Mouse (Mus musculus) stomach, embryonic 15.5 days (tissue): Measurements from ENCODE around the gene Wdr34. TPM values are rescaled to one million over a fixed set of nuclear protein-coding genes. Genes with fewer than 3 reads are reported as not detected.

Experiments used
- ATAC-seq: fragments of 200-750 bp; cut with Nextera tagmentation; 2 replicates; pipeline ENCODE4 v1.8.0; 2017; ENCODE audit warnings: low read depth, moderate number of reproducible peaks, moderate TSS enrichment; ENCODE audit not compliant: insufficient read depth, low FRiP score
- H3K27ac ChIP-seq: fragments of 300-500 bp; sonication (generic); 2 replicates; pipeline ENCODE4 v1.5.1; 2015; ENCODE audit warnings: mild to moderate bottlenecking, inconsistent platforms
- H3K27me3 ChIP-seq: fragments of 300-500 bp; sonication (generic); replicated peaks from 2 replicates; pipeline ENCODE4 v1.6.1; 2015; ENCODE audit warnings: inconsistent platforms
- H3K36me3 ChIP-seq: fragments of 300-500 bp; sonication (generic); 2 replicates; pipeline ENCODE4 v1.6.1; 2015; ENCODE audit warnings: inconsistent platforms
- H3K4me1 ChIP-seq: fragments of 300-500 bp; sonication (generic); 2 replicates; pipeline ENCODE4 v1.6.1; 2015; ENCODE audit warnings: inconsistent platforms
- H3K4me2 ChIP-seq: fragments of 300-500 bp; sonication (generic); 2 replicates; pipeline ENCODE4 v1.6.1; 2015; ENCODE audit warnings: mild to moderate bottlenecking, inconsistent platforms
- H3K4me3 ChIP-seq: fragments of 300-500 bp; sonication (generic); replicated peaks from 2 replicates; pipeline ENCODE4 v1.5.1; 2015; ENCODE audit warnings: inconsistent platforms
- H3K9ac ChIP-seq: fragments of 300-500 bp; sonication (generic); 2 replicates; pipeline ENCODE4 v1.6.1; 2015; ENCODE audit warnings: inconsistent platforms
- H3K9me3 ChIP-seq: fragments of 300-500 bp; sonication (generic); 2 replicates; pipeline ENCODE4 v1.6.1; 2016; ENCODE audit warnings: inconsistent platforms
- WGBS: fragments of 180-500 bp; shearing (Covaris S2); methylation state at CpG from one replicate; pipeline ENCODE4 v1.1.7; 2015; 5-methylcytosine and 5-hydroxymethylcytosine counted together
- polyA plus RNA-seq: library from polyadenylated mRNA; unstranded; fragments of >200 nt; fragmentation: Nextera tagmentation; extraction: Ambion mirVana; gene quantifications from 2 replicates; pipeline ENCODE4 v1.2.1, GENCODE M21; 2015

The Wdr34 gene
- polyA plus RNA-seq, 1 experiment from 2014 or later = 27.2 TPM

DNA sequence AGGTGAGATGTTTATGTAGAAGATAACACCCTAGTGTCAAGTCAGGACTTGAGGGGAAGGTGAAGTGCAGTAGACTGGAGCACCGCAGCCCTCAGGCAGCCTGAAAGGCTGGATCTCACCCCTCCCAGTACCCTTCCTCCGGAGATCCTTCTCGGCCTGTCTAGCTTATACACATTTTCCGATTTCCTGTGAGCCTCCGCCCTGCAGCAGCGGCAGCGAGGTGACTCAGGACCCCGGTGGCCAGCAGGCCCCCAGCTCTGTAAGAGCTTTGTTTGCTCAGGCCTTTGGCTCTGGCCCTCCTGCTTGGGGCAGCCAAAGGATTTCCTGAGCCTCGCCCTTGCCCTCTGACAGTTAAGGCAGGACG, 29.6 kb upstream of the Wdr34 start:
- no peak overlapping the region for H3K9ac ChIP-seq
- H3K4me2 ChIP-seq = peak overlapping the region; percentile 97
- peak overlapping the region; percentile 70 for H3K4me3 ChIP-seq
- H3K27me3 ChIP-seq = no peaks in the 10 kb centered on the region
- no peaks in the 10 kb centered on the region for H3K36me3 ChIP-seq
- H3K9me3 ChIP-seq = no peaks in the 10 kb centered on the region
- ATAC-seq = 0 out of 2 replicates have a peak, but pooled peaks have one; percentile 16
- H3K4me1 ChIP-seq = peaks cover 12% of the 10 kb centered on the region; the same call in 1 of the 2 replicates
- 12% methylated on average over 10 of the region's 10 CpGs for WGBS
- peak overlapping the region; percentile 92 for H3K27ac ChIP-seq

DNA sequence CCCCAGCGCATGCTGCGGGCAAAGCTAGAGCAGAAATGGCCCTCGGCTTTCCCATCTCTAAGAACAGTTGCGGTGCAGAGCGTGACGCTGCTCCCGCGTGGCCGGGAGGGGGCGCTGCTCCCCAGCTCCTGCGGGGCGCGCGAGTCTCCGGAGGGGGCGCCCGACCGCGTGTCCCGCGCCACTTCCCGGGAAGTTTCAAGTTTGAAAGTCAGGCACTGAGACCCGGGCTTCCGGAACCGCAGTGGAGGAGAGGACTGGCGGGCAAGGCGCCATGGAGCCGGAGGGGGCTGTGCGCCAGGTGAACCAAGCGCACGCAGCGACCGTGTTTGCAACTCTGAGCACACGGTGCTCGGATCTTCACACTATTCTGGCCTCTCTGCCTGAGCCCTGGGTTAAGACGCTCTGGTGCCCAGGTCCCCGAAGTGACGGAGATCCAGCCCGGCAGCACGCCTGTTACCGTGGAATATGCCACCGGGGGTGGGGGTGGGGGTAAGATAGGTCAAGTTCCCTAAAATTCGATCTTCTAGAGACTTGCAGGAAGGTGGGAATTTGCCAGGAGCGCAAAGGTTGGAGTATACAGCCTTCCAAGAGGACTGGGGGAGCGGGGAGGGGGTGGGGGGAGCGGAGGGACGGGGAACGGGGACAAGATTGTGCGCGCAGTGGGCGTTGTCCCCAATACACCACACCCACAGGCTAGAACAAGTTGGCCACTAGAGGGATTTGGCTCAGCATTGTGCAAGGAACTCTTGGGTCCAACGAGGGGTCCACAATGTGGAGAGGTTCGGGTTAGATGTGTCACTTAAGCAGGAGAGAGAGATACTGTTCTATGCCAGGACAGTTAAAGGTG, 29.0 kb upstream of the Wdr34 start, which contains the start of gene Pkn3:
Pkn3 (plus strand) TSS at position 183 of the 847 bp plus-strand sequence.
- peak; percentile 77 for ATAC-seq
- under 1% methylated on average over 53 of the region's 53 CpGs for WGBS
- no peaks in the 10 kb centered on the region for H3K27me3 ChIP-seq
- H3K9me3 ChIP-seq = no peaks in the 10 kb centered on the region
- peak within 1 kb of the TSS; percentile 70 for H3K4me3 ChIP-seq
- H3K36me3 ChIP-seq = 0 out of 2 replicates have a peak, but pooled peaks cover 2% of the 10 kb centered on the region
- H3K4me1 ChIP-seq = peaks cover 12% of the 10 kb centered on the region; the same call in 1 of the 2 replicates
- peak within 1 kb of the TSS; percentile 92 for H3K27ac ChIP-seq
- H3K9ac ChIP-seq = peak within 1 kb of the TSS; percentile 65
- H3K4me2 ChIP-seq = peak within 1 kb of the TSS; percentile 97

DNA sequence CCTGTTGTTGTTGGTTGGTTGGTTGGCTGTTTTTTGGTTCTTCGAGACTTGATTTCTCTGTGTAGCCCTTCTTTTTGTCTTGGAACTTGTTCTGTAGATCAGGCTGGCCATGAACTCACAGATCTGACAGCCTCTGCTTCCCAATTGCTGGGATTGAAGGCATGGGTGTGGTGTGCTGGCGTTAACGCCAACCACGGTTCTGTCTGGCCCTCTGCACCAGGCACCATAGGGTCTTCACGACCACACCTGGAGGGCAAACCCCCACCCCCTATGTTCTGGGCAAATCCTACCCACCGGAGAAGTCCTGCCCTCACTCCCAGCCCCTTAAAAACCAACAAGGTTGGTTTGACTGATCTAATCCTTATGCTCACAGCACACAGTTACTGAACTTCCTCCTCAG, 28.3 kb upstream of the Wdr34 start:
- Histone ChIP-seq H3K9me3 (no peaks in the 10 kb centered on the region), H3K27ac (peak overlapping the region; percentile 92), H3K4me2 (peak overlapping the region; percentile 97), H3K4me1 (peaks cover 12% of the 10 kb centered on the region; the same call in 1 of the 2 replicates), H3K9ac (no peak overlapping the region), H3K4me3 (peak overlapping the region; percentile 70), H3K36me3 (0 out of 2 replicates have a peak, but pooled peaks cover 6% of the 10 kb centered on the region), H3K27me3 (no peaks in the 10 kb centered on the region)
- ATAC-seq = no peak; the same call in 1 of the 2 replicates
- WGBS = 67% methylated on average over 6 of the region's 6 CpGs

DNA sequence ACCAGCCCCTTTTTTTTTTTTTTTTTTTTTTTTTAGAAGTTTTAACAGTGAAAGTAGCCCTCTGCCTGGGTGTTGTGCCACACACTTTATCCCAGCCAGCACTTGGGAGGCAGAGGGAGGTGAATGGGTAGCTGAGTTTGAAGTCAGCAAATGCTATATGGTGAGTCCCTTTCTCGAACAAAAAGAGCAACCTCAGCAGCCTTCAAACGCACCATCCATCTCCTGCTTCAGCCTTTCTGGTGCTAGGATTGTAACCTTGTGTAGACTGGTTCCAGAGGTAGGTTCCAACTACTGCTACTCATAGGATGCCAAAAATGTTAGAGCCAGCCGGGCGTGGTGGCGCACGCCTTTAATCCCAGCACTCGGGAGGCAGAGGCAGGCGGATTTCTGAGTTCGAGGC, 27.8 kb upstream of the Wdr34 start:
- H3K27me3 ChIP-seq = no peaks in the 10 kb centered on the region
- WGBS = 90% methylated on average over 9 of the region's 9 CpGs
- H3K9ac ChIP-seq = no peak overlapping the region
- H3K4me1 ChIP-seq = peaks cover 12% of the 10 kb centered on the region; the same call in 1 of the 2 replicates
- H3K9me3 ChIP-seq = no peaks in the 10 kb centered on the region
- H3K27ac ChIP-seq = no peak overlapping the region
- H3K4me3 ChIP-seq = no peak overlapping the region
- no peak for ATAC-seq
- H3K36me3 ChIP-seq = 0 out of 2 replicates have a peak, but pooled peaks cover 6% of the 10 kb centered on the region
- H3K4me2 ChIP-seq = no peak overlapping the region

DNA sequence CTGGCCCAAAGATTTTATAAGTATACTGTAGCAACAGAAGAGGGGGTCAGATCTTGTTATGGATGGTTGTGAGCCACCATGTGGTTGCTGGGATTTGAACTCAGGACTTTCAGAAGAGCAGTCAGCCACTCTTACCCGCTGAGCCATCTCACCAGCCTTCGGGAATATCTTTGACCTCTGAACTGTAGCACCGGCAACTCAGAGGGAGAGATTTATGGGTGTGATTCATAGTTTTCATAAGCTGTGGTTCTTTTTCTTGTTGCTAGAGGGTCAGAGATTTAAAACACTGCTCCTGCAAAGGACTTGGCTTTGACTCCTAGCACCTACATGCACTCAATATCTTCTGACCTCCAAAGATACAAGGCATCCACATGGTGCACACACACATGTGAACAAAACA, 26.9 kb upstream of the Wdr34 start:
- H3K9me3 ChIP-seq = no peaks in the 10 kb centered on the region
- H3K4me1 ChIP-seq = peaks cover 12% of the 10 kb centered on the region; the same call in 1 of the 2 replicates
- no peak overlapping the region for H3K27ac ChIP-seq
- H3K4me3 ChIP-seq = no peak overlapping the region
- H3K36me3 ChIP-seq = 0 out of 2 replicates have a peak, but pooled peaks cover 7% of the 10 kb centered on the region
- WGBS = 51% methylated on average over 3 of the region's 3 CpGs
- ATAC-seq = no peak
- H3K9ac ChIP-seq = no peak overlapping the region
- H3K4me2 ChIP-seq = no peak overlapping the region
- H3K27me3 ChIP-seq = no peaks in the 10 kb centered on the region

DNA sequence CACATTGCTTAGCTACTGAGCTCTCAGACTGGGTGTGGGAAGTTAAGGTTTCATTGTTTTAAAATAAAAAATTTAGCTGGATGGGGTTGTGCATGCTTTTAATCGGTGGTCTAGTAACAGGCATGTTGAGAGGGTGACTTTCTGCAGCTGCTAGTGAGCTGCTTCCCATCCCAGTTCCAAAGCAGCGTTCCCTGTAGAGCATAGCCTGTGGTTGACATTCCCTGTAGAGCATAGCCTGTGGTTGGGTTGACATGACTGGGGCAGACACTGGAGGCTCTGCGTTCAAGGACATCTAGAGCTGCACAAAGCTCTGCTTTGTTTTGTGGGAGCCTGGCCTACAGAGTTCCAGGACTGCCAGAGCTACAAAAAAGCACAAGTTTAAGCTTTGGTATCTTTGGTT, 24.6 kb upstream of the Wdr34 start:
- 70% methylated on average over 3 of the region's 3 CpGs for WGBS
- ATAC-seq = no peak
- Histone ChIP-seq H3K4me3 (no peak overlapping the region), H3K27ac (no peak overlapping the region), H3K9ac (no peak overlapping the region), H3K4me2 (no peak overlapping the region), H3K36me3 (peaks cover 26% of the 10 kb centered on the region), H3K9me3 (no peaks in the 10 kb centered on the region), H3K27me3 (no peaks in the 10 kb centered on the region), H3K4me1 (peaks cover 8% of the 10 kb centered on the region; the same call in 1 of the 2 replicates)

DNA sequence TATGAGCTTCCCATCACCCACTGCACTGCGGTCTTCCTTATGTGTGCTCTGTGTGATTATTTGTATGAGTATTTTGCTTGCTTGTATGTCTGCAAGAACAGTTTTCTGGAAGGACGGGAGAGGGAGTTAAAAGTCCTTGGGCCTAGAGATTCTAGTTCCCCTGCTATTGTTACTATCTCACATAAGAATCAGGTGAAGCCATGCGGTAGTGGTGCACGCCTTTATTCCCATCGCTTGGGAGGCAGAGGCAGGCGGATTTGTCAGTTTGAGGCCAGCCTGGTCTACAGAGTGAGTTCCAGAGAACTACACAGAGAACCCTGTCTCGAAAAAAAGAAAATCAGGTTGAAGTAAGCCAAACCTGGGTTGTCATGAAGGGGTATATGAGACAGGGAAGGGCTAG, 24.2 kb upstream of the Wdr34 start:
- Histone ChIP-seq H3K27ac (no peak overlapping the region), H3K4me3 (no peak overlapping the region), H3K4me2 (no peak overlapping the region), H3K27me3 (no peaks in the 10 kb centered on the region), H3K4me1 (peaks cover 10% of the 10 kb centered on the region; the same call in 1 of the 2 replicates), H3K9me3 (no peaks in the 10 kb centered on the region), H3K9ac (no peak overlapping the region), H3K36me3 (peaks cover 26% of the 10 kb centered on the region)
- no peak for ATAC-seq
- WGBS = 76% methylated on average over 7 of the region's 7 CpGs

DNA sequence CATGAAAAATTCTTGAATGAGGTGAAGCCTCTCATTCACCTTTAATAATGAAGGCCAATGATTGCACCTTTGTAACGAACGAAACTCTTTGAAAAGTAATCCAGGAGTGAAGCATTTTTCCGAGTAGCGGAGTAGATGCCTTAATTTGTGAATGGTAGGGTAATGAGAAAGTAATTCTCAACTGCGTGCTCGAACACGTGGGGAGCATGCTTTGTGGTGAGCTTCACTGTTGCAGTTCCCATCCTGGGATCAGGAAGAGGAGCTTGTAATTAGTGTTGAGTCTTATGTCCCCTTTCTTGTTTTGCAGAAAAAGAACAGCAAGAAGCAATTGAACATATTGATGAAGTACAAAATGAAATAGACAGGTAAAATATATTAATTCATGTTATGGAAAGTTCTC, 19.3 kb upstream of the Wdr34 start:
- Histone ChIP-seq H3K4me3 (peak overlapping the region; percentile 100), H3K27me3 (no peaks in the 10 kb centered on the region), H3K9me3 (no peaks in the 10 kb centered on the region), H3K36me3 (peaks cover 26% of the 10 kb centered on the region), H3K4me2 (peak overlapping the region; percentile 60), H3K27ac (0 out of 2 replicates have a peak overlapping the region, but pooled peaks have one; percentile 99), H3K9ac (peak overlapping the region; percentile 99; the same call in 1 of the 2 replicates), H3K4me1 (peaks cover 23% of the 10 kb centered on the region)
- ATAC-seq = no peak
- 18% methylated on average over 7 of the region's 7 CpGs for WGBS

DNA sequence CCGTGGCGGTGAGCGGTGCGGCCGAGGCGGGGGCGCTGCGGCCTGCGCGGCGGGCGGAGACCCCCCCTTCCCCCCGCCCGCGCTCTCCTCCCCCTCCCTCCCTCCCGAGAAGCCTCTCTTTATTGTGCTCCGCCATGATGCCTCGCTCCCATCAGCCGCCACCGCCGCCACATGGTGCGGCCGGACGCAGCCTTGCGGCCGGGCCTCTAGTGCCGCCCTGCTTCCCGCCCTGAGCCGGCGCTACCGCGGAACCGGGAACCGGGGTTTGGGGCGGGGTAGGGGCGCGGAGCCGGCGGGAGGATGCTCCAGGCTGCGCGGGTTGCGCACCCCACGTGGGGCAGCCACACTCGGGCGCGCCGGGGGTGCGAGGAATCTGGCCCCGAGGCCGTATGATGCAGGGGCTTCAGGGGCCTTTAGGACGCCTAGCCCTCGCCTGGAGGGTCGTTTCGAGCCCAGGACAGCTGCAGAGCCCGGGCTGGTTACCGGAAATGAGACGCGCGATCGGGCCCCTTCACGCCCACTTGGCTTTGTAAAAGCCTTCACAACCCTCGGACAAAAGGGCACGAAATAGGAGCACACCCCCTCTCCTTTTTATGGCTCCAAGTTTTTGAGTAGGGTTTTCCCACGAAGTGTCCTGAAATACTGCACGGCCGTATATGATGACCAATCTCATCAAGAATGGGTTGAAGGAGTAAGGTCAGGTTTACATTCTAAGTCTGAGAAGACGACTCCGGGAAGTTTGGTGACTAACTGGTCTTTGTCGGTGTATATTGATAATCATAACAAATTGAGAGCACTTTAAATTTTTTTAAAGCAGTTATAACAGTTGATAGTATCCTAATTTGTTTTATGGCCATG, 18.6 kb upstream of the Wdr34 start:
- Histone ChIP-seq H3K36me3 (peaks cover 20% of the 10 kb centered on the region), H3K27ac (peak overlapping the region; percentile 99), H3K4me3 (peak overlapping the region; percentile 100), H3K4me1 (peaks cover 23% of the 10 kb centered on the region), H3K4me2 (peak overlapping the region; percentile 60), H3K27me3 (no peaks in the 10 kb centered on the region), H3K9ac (peak overlapping the region; percentile 99), H3K9me3 (no peaks in the 10 kb centered on the region)
- WGBS = under 1% methylated on average over 51 of the region's 69 CpGs
- no peak; the same call in 1 of the 2 replicates for ATAC-seq

DNA sequence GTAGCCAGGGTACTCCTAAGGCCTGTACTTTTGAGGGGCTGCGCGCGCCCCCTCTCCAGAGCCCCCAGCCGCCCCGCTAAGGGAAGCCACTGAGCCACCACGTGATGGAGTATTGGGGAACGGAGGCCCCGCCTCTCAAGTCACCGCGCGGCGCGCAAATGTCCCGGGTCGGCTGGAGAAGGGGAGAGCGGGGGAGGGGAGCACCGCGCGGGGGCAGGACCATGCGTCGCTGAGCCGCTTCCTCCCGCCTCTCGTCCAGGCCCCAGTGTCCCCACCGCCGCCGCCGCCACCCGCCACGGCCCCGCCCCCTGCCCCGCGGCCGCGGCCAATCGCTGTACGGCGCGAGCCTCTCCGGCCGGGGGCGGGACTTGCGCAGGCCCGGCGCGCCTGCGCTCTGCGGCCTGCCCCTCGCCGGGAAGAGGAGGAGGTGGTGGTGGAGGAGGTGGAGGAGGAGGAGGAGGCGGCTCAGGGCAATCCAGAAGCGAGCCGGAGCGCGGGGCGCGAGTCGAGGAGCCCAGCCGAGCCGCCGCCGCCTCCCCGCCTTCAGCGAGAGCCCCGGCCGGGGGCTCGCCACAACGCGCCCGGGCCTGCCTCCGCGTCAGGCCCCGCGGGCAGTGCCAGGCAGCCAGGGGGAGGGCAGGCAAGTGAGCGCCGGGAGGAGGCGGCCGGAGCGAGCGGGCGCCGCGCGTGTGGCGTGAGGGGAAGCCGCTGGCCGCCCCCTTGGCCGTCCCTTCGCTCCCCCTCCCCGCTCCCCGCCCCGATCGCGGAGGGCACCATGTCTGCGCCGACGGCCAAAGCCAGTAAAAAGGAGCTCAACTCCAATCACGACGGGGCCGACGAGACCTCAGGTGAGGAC, 17.6 kb upstream of the Wdr34 start:
- H3K36me3 ChIP-seq = peaks cover 20% of the 10 kb centered on the region
- H3K9me3 ChIP-seq = no peaks in the 10 kb centered on the region
- peak overlapping the region; percentile 100 for H3K4me3 ChIP-seq
- H3K27me3 ChIP-seq = no peaks in the 10 kb centered on the region
- H3K4me1 ChIP-seq = peaks cover 23% of the 10 kb centered on the region
- H3K27ac ChIP-seq = peak overlapping the region; percentile 99
- peak overlapping the region; percentile 88 for H3K4me2 ChIP-seq
- ATAC-seq = peak; percentile 93
- H3K9ac ChIP-seq = peak overlapping the region; percentile 99
- under 1% methylated on average over 59 of the region's 101 CpGs for WGBS

DNA sequence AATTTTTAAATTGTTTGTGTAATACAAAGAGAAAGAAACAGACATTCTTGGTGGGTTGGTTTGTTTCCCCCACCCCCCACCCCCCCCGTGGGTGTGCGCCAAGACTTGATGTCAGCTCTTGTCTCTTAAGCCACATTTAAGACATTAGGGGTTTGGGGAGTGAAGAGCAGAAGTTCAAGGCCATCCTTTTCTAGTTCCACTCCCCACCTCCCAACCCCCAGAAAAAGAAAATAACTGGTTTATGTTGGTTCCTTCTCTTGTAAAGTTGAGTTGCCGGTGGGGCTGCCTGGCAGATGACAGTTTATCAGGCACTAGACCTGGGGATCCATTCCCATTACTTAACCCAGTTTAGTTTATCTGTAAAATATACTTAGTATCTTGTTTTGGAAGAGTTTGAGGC, 15.6 kb upstream of the Wdr34 start:
- H3K9me3 ChIP-seq = no peaks in the 10 kb centered on the region
- no peaks in the 10 kb centered on the region for H3K27me3 ChIP-seq
- no peak for ATAC-seq
- H3K27ac ChIP-seq = peak overlapping the region; percentile 97; the same call in 1 of the 2 replicates
- H3K4me1 ChIP-seq = peaks cover 23% of the 10 kb centered on the region
- peak overlapping the region; percentile 87 for H3K4me2 ChIP-seq
- peak overlapping the region; percentile 64; the same call in 1 of the 2 replicates for H3K4me3 ChIP-seq
- WGBS = 31% methylated on average over 3 of the region's 3 CpGs
- H3K36me3 ChIP-seq = peaks cover 8% of the 10 kb centered on the region; the same call in 1 of the 2 replicates
- H3K9ac ChIP-seq = no peak overlapping the region
